Mouse (Mus musculus): Measurements from ENCODE around the gene 1110059G10Rik.
A peak's percentile ranks its signal among the peaks of the same experiment; 100 is the strongest.

Gene 1110059G10Rik

DNA sequence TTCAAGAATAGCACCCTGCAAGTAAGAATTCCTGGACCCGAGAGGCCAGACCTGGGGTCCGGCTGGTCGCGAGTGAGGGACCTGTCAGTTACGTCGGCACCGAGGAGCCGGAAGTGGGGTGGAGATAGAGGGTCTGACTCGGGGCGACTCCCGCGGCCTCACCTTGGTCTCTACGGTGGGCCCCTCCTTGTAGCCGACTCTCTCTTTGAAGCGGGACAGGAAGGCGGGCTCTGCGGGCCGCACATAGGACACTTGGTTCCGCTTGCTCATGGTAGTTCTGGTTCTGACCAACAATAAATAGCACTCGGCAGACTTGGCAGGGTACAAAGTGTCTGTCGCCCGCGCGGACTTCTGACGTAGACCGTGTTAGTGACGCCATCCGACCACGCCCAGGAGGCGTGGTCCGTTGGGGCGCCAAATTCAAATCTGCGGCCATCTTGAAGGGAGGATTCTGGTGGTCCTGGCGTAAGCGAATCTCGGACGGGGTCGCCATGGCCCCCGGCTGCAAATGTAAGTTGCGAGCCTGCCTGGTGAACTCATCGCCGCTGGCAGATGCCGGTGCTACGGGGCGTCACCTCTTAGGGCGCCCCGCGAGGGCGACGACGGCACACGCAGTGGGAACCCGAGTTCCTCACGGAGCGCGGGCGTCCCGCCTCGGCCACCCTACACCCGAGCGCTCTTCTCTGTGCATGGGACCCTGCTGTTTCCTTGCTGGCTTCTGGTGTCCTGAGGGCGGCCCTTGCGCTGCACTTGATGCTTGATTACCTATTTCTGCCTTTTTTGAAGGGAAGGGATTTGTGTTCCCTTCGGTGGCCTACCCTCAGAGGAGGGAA lies at the start of gene 1110059G10Rik, which contains the start of gene Kif15:
1110059G10Rik (minus strand) TSS at position 358 of the 833 bp plus-strand sequence.
Kif15 (plus strand) TSS at position 404 of the 833 bp plus-strand sequence.
- DNase-seq (ENCODE audit: extremely low read depth, insufficient read length, low spot score), result peak; percentile 96

DNA sequence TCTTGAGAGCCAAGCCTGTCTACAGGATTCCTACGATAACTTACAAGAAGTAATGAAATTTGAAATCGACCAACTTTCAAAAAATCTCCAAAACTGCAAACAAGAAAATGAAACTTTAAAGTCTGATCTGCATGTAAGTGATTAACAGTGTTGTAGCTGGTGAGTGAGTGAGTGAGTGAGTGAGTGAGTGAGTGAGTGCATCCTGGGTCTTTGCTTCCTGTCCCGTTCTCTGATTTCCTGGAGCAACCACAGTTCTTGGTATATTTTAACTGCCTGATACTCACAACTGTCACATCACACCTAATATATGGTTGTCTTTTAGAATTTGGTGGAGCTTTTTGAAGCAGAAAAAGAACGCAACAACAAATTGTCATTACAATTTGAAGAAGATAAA lies 48.4 kb upstream of the 1110059G10Rik start:
- DNase-seq (ENCODE audit: extremely low read depth, insufficient read length, low spot score), result no peak

DNA sequence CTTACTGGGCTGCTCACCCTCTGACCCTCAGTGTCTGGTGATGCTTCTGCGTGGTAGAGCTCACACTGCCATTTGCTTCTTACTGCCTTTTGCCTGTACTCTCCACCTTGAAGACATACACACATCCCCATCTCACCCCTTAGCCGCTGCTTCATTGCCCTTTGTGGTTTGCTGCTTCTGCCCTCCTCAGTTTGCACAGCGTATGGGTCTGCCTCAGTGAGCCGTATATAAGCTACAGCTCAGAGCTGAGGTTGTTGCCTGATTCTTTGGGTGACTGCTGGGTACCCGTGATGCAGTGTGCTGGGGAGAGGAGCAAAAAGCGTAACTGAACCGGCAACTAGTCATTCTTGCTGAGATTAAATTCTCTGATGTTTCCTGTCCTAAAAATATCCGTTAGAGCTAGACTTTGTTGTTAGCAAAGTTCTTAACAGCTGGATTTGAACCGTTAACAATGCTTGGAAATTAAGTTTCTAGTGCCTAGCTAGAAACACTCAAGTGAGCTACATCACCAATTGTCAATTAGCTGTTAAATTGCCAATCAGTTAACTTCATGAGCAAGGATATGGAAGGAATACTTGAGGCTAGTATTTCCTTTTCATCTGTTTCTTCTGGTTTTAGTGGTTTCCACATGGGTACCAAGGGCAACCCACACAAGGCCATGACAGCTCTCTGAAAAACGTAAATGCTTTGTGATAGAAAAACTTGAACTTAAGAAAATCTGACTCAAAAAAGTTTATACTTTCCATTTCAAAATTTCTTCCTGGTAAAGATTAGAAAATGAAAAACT lies 47.8 kb upstream of the 1110059G10Rik start:
- DNase-seq (ENCODE audit: extremely low read depth, insufficient read length, low spot score), result no peak

DNA sequence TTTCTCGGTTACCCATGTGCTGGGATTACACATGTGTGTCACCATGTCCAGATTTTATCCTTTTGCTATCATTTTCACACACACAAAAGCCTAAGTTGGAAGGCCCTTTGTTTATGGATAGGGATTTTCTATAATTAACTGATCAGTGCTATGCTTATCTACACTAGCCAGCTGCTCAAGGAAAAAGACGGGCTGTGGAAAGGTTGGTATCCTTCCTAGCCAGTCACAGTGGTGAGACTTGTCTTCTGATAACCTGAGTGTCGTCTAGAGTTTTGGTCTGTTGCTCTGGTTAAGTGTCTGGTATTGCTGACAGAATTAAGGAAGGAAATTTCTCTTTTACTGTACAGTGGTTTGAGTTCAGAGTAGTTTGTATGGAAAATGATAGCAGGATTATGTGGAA lies 21.9 kb downstream of the 1110059G10Rik start:
- no peak for DNase-seq (ENCODE audit: extremely low read depth, insufficient read length, low spot score)

DNA sequence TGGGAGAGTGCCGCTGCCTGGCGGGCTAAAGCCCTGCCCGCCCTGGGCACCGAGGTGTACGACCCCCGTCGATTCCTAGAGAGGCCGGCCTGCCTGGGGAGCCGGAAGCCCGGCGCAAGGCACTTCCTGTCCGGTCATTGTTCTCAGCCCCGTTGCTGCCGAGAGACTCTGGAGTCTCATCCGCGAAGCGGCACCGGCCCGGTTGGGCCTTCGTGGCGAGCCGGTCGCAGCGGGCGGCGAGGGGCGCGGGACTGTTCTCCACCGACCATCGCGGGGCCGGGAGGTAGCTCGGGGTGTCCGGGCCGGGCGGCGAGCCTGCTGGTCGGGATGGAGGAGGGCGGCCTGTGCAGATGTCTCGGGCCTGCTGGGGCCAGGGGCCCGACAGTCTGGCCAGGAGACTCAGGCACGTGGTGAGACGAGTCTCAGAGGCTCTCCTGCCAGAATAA lies 27.8 kb downstream of the 1110059G10Rik start, which contains the start of gene Zfp105:
Zfp105 (plus strand) TSS at position 137 of the 446 bp plus-strand sequence.
- DNase-seq (ENCODE audit: extremely low read depth, insufficient read length, low spot score), result peak; percentile 3

DNA sequence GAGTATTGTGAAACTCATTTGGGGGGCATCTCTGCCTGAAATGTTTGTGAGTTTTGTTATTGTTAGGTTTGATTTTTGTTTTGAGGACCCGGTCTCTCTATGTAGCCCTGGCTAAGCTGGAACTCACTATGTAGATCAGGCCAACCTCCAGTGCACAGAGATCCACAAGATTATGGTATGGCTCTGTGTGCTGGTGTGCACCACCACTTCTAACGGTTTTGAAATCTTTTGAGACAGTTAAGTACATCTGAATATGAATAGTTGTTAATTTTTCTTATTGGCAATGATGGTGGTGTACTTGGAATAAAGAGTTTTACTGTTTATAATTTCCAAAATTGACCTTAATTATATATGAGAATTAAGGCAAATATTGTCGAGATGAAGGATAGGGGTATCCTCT lies 28.4 kb downstream of the 1110059G10Rik start:
- DNase-seq (ENCODE audit: extremely low read depth, insufficient read length, low spot score), result no peak

DNA sequence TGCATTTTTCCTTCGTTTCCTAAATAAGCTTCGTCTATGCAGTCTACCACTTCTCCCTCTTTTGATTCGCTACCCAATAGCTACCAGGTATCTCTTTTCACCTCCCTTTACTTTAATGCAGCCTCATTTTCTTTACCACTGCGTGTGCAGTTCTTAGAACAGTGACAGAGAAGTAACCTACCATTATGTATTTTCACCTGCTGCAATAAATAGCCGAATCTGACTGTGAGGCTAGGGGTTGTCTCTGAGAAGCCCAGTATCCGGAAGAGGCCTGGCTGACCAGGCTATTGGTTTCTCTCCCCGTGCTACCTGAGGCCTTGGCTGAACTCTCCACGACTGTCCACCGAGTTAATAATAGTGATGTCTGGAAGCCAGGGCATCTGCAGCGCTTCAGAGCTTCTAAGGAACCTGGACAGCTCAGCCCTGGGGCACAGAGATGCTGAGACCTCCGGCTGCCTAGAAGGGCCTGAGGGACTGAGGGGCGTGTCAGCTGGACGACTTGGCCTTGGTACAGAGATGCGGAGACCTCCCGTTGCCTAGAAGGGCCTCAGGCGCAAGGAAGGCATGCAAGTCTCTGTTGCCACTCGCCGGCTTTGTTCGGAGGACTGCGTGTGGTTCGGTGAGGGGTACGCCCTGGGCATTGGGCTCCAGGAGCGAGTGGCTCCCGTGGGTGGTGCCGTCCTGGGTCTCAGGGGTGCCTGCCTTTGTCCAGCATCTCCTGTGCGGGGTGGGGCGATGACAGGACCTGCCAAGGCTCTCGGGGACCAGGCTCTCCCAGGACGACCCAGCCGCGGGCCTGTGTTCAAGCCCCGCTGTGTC lies 47.9 kb downstream of the 1110059G10Rik start:
- DNase-seq (ENCODE audit: extremely low read depth, insufficient read length, low spot score), result peak; percentile 5

DNA sequence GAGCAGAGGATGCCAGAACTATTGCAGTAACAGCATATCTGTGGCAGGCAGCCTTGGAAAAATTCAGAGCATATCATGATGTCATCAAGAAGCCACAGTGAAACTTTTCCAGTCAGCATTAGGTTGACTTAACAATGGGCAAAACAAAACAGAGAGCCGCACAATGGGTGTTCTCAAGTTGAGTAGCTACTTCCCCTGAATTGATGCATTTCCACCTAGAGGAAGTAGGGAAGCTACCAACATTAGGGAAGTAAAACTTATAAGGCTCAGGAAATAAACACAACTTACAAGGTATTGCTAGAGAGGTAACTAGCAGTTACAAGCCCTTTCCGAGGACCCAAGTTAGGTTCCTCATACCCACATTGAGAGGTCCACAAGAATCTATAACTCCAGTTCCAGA lies 49.8 kb downstream of the 1110059G10Rik start:
- no peak for DNase-seq (ENCODE audit: extremely low read depth, insufficient read length, low spot score)

Data from 3134 (cell line).